In genomic region chr13:98624506-98624905, GRCm38 (mm10) we compare ENCODE assay signal across 24 mouse cellular contexts. TPM values are rescaled to one million over a fixed set of nuclear protein-coding genes. Genes with fewer than 3 reads are reported as not detected.
DNase-seq lines count a peak whose midpoint lies in the region; ATAC-seq lines count a peak whose summit lies in the region.
"Had no signal": no experiment of that assay in that cellular context is flagged by ENCODE, and none has a peak within 500 bp of the region (broad histone marks: within the 10 kb centered on the region; RNA-seq: fewer than 3 reads in every experiment).

No protein-coding gene starts in this region.

- H3K27ac ChIP-seq in forebrain, embryonic 10.5 days, result 0 out of 2 replicates have a peak overlapping the region, but pooled peaks have one; percentile 31
- no peak overlapping the region for H3K27ac ChIP-seq in forebrain, embryonic 11.5 days (ENCODE audit: low read depth, low read length)
- no peak overlapping the region for H3K27ac ChIP-seq in heart, embryonic 12.5 days (ENCODE audit: poor library complexity, severe bottlenecking)
- peak overlapping the region; percentile 53; the same call in 1 of the 2 replicates for H3K27ac ChIP-seq in hindbrain, embryonic 10.5 days
- H3K27ac ChIP-seq in hindbrain, embryonic 14.5 days, result no peak overlapping the region
- no peak overlapping the region for H3K27ac ChIP-seq in midbrain, embryonic 11.5 days (ENCODE audit: low read depth, low read length)
- no peak overlapping the region for H3K27ac ChIP-seq in midbrain, embryonic 10.5 days (replicated peaks)

- no peaks in the 10 kb centered on the region for H3K36me3 ChIP-seq in forebrain, embryonic 10.5 days (replicated peaks)
- no peaks in the 10 kb centered on the region for H3K36me3 ChIP-seq in forebrain, embryonic 11.5 days (ENCODE audit: control insufficient read depth, insufficient read depth, low read length)
- no peaks in the 10 kb centered on the region for H3K36me3 ChIP-seq in heart, embryonic 12.5 days
- no peaks in the 10 kb centered on the region for H3K36me3 ChIP-seq in hindbrain, embryonic 10.5 days
- H3K36me3 ChIP-seq in hindbrain, embryonic 14.5 days (replicated peaks; ENCODE audit: control insufficient read depth, insufficient read depth), result no peaks in the 10 kb centered on the region
- H3K36me3 ChIP-seq in midbrain, embryonic 11.5 days (ENCODE audit: control insufficient read depth, insufficient read depth, low read length), result no peaks in the 10 kb centered on the region
- H3K36me3 ChIP-seq in midbrain, embryonic 10.5 days, result no peaks in the 10 kb centered on the region
- H3K36me3 ChIP-seq: G1E had no signal

- WGBS in forebrain, embryonic 10.5 days, result 93% methylated on average over 10 of the region's 10 CpGs
- WGBS in forebrain, embryonic 11.5 days, result 90% methylated on average over 10 of the region's 10 CpGs
- 86% methylated on average over 10 of the region's 10 CpGs for WGBS in heart, embryonic 12.5 days
- 86% methylated on average over 10 of the region's 10 CpGs for WGBS in hindbrain, embryonic 10.5 days
- WGBS in hindbrain, embryonic 14.5 days, result 91% methylated on average over 10 of the region's 10 CpGs
- WGBS in midbrain, embryonic 11.5 days, result 88% methylated on average over 10 of the region's 10 CpGs
- 87% methylated on average over 10 of the region's 10 CpGs for WGBS in midbrain, embryonic 10.5 days

- H3K27me3 ChIP-seq in forebrain, embryonic 10.5 days (ENCODE audit: poor library complexity, severe bottlenecking), result no peaks in the 10 kb centered on the region
- H3K27me3 ChIP-seq in forebrain, embryonic 11.5 days (ENCODE audit: control insufficient read depth, insufficient read depth, low read length), result no peaks in the 10 kb centered on the region
- H3K27me3 ChIP-seq in heart, embryonic 12.5 days (replicated peaks), result no peaks in the 10 kb centered on the region
- no peaks in the 10 kb centered on the region for H3K27me3 ChIP-seq in hindbrain, embryonic 10.5 days (ENCODE audit: insufficient read depth, poor library complexity, severe bottlenecking)
- H3K27me3 ChIP-seq in hindbrain, embryonic 14.5 days (ENCODE audit: control insufficient read depth, insufficient read depth, low read length), result no peaks in the 10 kb centered on the region
- no peaks in the 10 kb centered on the region for H3K27me3 ChIP-seq in midbrain, embryonic 11.5 days (ENCODE audit: control insufficient read depth, insufficient read depth, low read length)
- no peaks in the 10 kb centered on the region for H3K27me3 ChIP-seq in midbrain, embryonic 10.5 days (ENCODE audit: low read depth, poor library complexity, severe bottlenecking)
- H3K27me3 ChIP-seq: CH12.LX, Patski had no signal

- H3K9ac ChIP-seq in forebrain, embryonic 11.5 days (ENCODE audit: low read length), result no peak overlapping the region
- H3K9ac ChIP-seq in heart, embryonic 12.5 days, result no peak overlapping the region
- no peak overlapping the region for H3K9ac ChIP-seq in hindbrain, embryonic 14.5 days
- H3K9ac ChIP-seq in midbrain, embryonic 11.5 days (ENCODE audit: low read length), result no peak overlapping the region

- H3K9me3 ChIP-seq in forebrain, embryonic 10.5 days, result no peaks in the 10 kb centered on the region
- H3K9me3 ChIP-seq in forebrain, embryonic 11.5 days (ENCODE audit: control insufficient read depth, low read length), result no peaks in the 10 kb centered on the region
- no peaks in the 10 kb centered on the region for H3K9me3 ChIP-seq in heart, embryonic 12.5 days (replicated peaks)
- no peaks in the 10 kb centered on the region for H3K9me3 ChIP-seq in hindbrain, embryonic 10.5 days
- H3K9me3 ChIP-seq in hindbrain, embryonic 14.5 days (ENCODE audit: control insufficient read depth, low read length), result no peaks in the 10 kb centered on the region
- no peaks in the 10 kb centered on the region for H3K9me3 ChIP-seq in midbrain, embryonic 11.5 days (ENCODE audit: control insufficient read depth, low read length)
- H3K9me3 ChIP-seq in midbrain, embryonic 10.5 days (replicated peaks), result no peaks in the 10 kb centered on the region
- H3K9me3 ChIP-seq: G1E had no signal

- H3K4me1 ChIP-seq in forebrain, embryonic 10.5 days, result peaks cover 6% of the 10 kb centered on the region
- H3K4me1 ChIP-seq in forebrain, embryonic 11.5 days (replicated peaks; ENCODE audit: control insufficient read depth, insufficient read depth, low read length), result no peaks in the 10 kb centered on the region
- peaks cover 8% of the 10 kb centered on the region for H3K4me1 ChIP-seq in heart, embryonic 12.5 days (replicated peaks)
- peaks cover 9% of the 10 kb centered on the region for H3K4me1 ChIP-seq in hindbrain, embryonic 10.5 days (replicated peaks)
- H3K4me1 ChIP-seq in hindbrain, embryonic 14.5 days (replicated peaks; ENCODE audit: control insufficient read depth, insufficient read depth, low read length), result no peaks in the 10 kb centered on the region
- no peaks in the 10 kb centered on the region for H3K4me1 ChIP-seq in midbrain, embryonic 11.5 days (ENCODE audit: control insufficient read depth, insufficient read depth, low read length)
- peaks cover 5% of the 10 kb centered on the region for H3K4me1 ChIP-seq in midbrain, embryonic 10.5 days

- DNase-seq in forebrain, embryonic 10.5 days (ENCODE audit: extremely low spot score, low spot score), result no peak
- no peak for DNase-seq in forebrain, embryonic 11.5 days (ENCODE audit: low spot score)
- peak; percentile 51 for DNase-seq in heart, adult 11 months
- DNase-seq in hindbrain, embryonic 10.5 days (ENCODE audit: low spot score), result no peak
- DNase-seq in hindbrain, embryonic 14.5 days (ENCODE audit: low spot score), result no peak
- DNase-seq in midbrain, embryonic 11.5 days (ENCODE audit: low spot score, missing footprints), result peak; percentile 78
- DNase-seq in midbrain, embryonic 10.5 days (ENCODE audit: low spot score), result no peak
- DNase-seq: adrenal gland, adult 2 months; adrenal gland, adult 8-10 months; adrenal gland, postnatal 10 days; adrenal gland, postnatal 14 days; adrenal gland, postnatal 25 days; adrenal gland, postnatal 36 days; B cell, adult 2 months; cerebellum, adult 11 months; cerebellum, adult 11-12 months had no signal

- H3K4me2 ChIP-seq in forebrain, embryonic 11.5 days (ENCODE audit: low read depth, low read length, severe bottlenecking), result no peak overlapping the region
- no peak overlapping the region for H3K4me2 ChIP-seq in heart, embryonic 12.5 days
- no peak overlapping the region for H3K4me2 ChIP-seq in hindbrain, embryonic 14.5 days (replicated peaks)
- no peak overlapping the region for H3K4me2 ChIP-seq in midbrain, embryonic 11.5 days

- ATAC-seq in forebrain, embryonic 11.5 days (replicated peaks; ENCODE audit: low FRiP score), result no peak
- ATAC-seq in heart, embryonic 12.5 days (ENCODE audit: insufficient number of reproducible peaks, low FRiP score), result no peak
- ATAC-seq in hindbrain, embryonic 14.5 days (ENCODE audit: low FRiP score), result no peak
- ATAC-seq in midbrain, embryonic 11.5 days (ENCODE audit: low FRiP score), result no peak
- ATAC-seq: activated CD4-positive, CD25-positive, alpha-beta regulatory T cell, adult 4 months; CD4-positive, CD25-positive, alpha-beta regulatory T cell, adult 4 months; Patski had no signal

- no peak overlapping the region for H3K4me3 ChIP-seq in forebrain, embryonic 10.5 days
- H3K4me3 ChIP-seq in forebrain, embryonic 11.5 days (ENCODE audit: low read depth, low read length), result no peak overlapping the region
- no peak overlapping the region for H3K4me3 ChIP-seq in heart, embryonic 12.5 days
- H3K4me3 ChIP-seq in hindbrain, embryonic 10.5 days, result no peak overlapping the region
- no peak overlapping the region for H3K4me3 ChIP-seq in hindbrain, embryonic 14.5 days (replicated peaks; ENCODE audit: low read length)
- H3K4me3 ChIP-seq in midbrain, embryonic 11.5 days (ENCODE audit: low read depth, low read length), result no peak overlapping the region
- H3K4me3 ChIP-seq in midbrain, embryonic 10.5 days, result no peak overlapping the region

RNA-seq across cellular contexts. Expression of gene Tmem174, which starts 12.7 kb away (rescaled TPM):
- polyA plus RNA-seq in forebrain, embryonic 10.5 days (2016; fragmentation: Nextera tagmentation; extraction: Ambion mirVana), result not detected in 2 replicates
- polyA plus RNA-seq in forebrain, embryonic 11.5 days (2014; fragmentation: Nextera tagmentation; extraction: Ambion mirVana), result not detected in 2 replicates
- not detected in 2 replicates for polyA plus RNA-seq in heart, embryonic 12.5 days (2016; fragmentation: Nextera tagmentation; extraction: Ambion mirVana)
- polyA plus RNA-seq in hindbrain, embryonic 10.5 days (2016; fragmentation: Nextera tagmentation; extraction: Ambion mirVana), result not detected in 2 replicates
- not detected in 2 replicates for polyA plus RNA-seq in hindbrain, embryonic 14.5 days (2014; fragmentation: Nextera tagmentation; extraction: Ambion mirVana)
- not detected in 2 replicates for polyA plus RNA-seq in midbrain, embryonic 11.5 days (2014; fragmentation: Nextera tagmentation; extraction: Ambion mirVana)
- 0.05 TPM in 1 of 2 replicates, not detected in the other for polyA plus RNA-seq in midbrain, embryonic 10.5 days (2016; fragmentation: Nextera tagmentation; extraction: Ambion mirVana)
- polyA plus RNA-seq: activated CD4-positive, CD25-positive, alpha-beta regulatory T cell, adult 4 months; adrenal gland, adult 2 months; brain, embryonic 14.5 days; C2C12; CD4-positive, CD25-positive, alpha-beta regulatory T cell, adult 4 months; G1E; Patski had no signal

Comparison
In these comparisons a context has a peak if more than half of its experiments do, and no peak if none do; other contexts are left out.
1. DNase-seq: peak in heart, adult 11 months (single experiment) and midbrain, embryonic 11.5 days (single experiment); none in forebrain, embryonic 10.5 days (single experiment), forebrain, embryonic 11.5 days (single experiment), hindbrain, embryonic 10.5 days (single experiment), hindbrain, embryonic 14.5 days (single experiment) and midbrain, embryonic 10.5 days (single experiment).
2. H3K27ac ChIP-seq: peak in forebrain, embryonic 10.5 days (single experiment) and hindbrain, embryonic 10.5 days (single experiment); none in forebrain, embryonic 11.5 days (single experiment), heart, embryonic 12.5 days (single experiment), hindbrain, embryonic 14.5 days (single experiment), midbrain, embryonic 11.5 days (single experiment) and midbrain, embryonic 10.5 days (single experiment).